ENCODE assay signal across 12 mouse cellular contexts in the genomic region with DNA sequence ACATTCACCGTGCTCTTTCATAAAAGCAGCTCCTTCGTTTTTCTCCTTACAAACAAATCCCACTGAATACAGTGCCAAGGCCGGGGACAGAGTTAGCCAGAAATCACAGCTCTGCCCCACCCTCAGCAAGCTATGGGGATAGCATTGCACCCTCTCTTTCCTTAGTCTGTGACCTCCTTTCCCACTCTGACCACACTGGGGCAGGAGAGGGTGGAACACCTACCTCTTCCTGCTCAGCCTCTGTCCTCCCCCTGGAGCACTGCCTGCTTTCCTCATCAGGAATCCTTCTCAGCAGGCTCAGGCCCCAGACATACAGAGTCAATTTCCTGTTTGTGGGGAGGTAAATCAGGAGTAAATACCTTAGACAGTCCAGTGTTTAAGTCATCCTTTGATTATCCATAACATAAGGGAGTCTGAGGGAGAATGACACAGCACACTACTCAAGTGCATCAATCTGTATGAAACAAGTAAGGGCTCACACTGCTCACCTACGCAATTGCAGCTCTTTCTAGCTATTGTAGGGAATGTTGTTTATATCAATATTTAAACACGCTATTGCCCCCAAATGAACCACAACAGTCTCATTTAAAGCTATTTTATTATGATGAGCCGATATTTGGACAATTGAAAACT. TPM values are rescaled to one million over a fixed set of nuclear protein-coding genes. Genes with fewer than 3 reads are reported as not detected.
DNase-seq lines count a peak whose midpoint lies in the region; ATAC-seq and TF ChIP-seq lines count a peak whose summit lies in the region.
"Had no signal": no experiment of that assay in that cellular context is flagged by ENCODE, and none has a peak within 500 bp of the region (broad histone marks: within the 10 kb centered on the region; RNA-seq: fewer than 3 reads in every experiment).

No protein-coding gene starts in this region.

- H3K27me3 ChIP-seq in midbrain, embryonic 16.5 days (ENCODE audit: control insufficient read depth, insufficient read depth, low read depth, low read length), result no peaks in the 10 kb centered on the region
- H3K27me3 ChIP-seq: CH12.LX; liver, embryonic 13.5 days had no signal

- H3K27ac ChIP-seq in layer of hippocampus, adult 2 months, result peak overlapping the region; percentile 69
- H3K27ac ChIP-seq in midbrain, embryonic 16.5 days (ENCODE audit: low read length), result no peak overlapping the region; the same call in 1 of the 2 replicates
- H3K27ac ChIP-seq: liver, embryonic 13.5 days; macrophage had no signal

- TF ChIP-seq CTCF in layer of hippocampus, adult 2 months (conservative IDR thresholded peaks at IDR 0.05), result peak; percentile 45

- ATAC-seq in midbrain, embryonic 16.5 days, result peak; percentile 60; the same call in 1 of the 2 replicates
- ATAC-seq in erythroblast, adult 5-6 weeks (replicated peaks; ENCODE audit: low FRiP score, poor library complexity, severe bottlenecking), result no peak

- no peaks in the 10 kb centered on the region for H3K9me3 ChIP-seq in midbrain, embryonic 16.5 days (replicated peaks; ENCODE audit: control insufficient read depth, low read length, poor library complexity, severe bottlenecking)
- H3K9me3 ChIP-seq: liver, embryonic 13.5 days had no signal

- H3K4me1 ChIP-seq in midbrain, embryonic 16.5 days (ENCODE audit: control insufficient read depth, insufficient read depth, low read length), result no peaks in the 10 kb centered on the region; the same call in 1 of the 2 replicates
- H3K4me1 ChIP-seq: liver, embryonic 13.5 days had no signal

- H3K9ac ChIP-seq in midbrain, embryonic 16.5 days (ENCODE audit: low read depth, low read length), result no peak overlapping the region
- H3K9ac ChIP-seq: liver, embryonic 13.5 days had no signal

- DNase-seq in gastrocnemius, postnatal 10 days, result peak; percentile 14
- DNase-seq in gastrocnemius, adult 8-10 months (ENCODE audit: low spot score in 2 of 2), result no peak
- DNase-seq in layer of hippocampus, adult 2 months (ENCODE audit: low spot score in 2 of 2), result no peak
- no peak for DNase-seq in layer of hippocampus, postnatal 10 days (ENCODE audit: low spot score in 2 of 2)
- peak; percentile 9 for DNase-seq in forelimb bud, embryonic 11.5 days (ENCODE audit: low read depth, low spot score)
- DNase-seq: kidney, adult 11 months; kidney, postnatal 4 days; liver, embryonic 13.5 days had no signal

- no peaks in the 10 kb centered on the region for H3K36me3 ChIP-seq in midbrain, embryonic 16.5 days (ENCODE audit: control insufficient read depth, insufficient read depth, low read length)
- H3K36me3 ChIP-seq: liver, embryonic 13.5 days had no signal

- H3K4me3 ChIP-seq in layer of hippocampus, adult 2 months, result no peak overlapping the region
- H3K4me3 ChIP-seq in midbrain, embryonic 16.5 days (ENCODE audit: low read depth, low read length), result no peak overlapping the region
- H3K4me3 ChIP-seq: liver, embryonic 13.5 days had no signal

- H3K4me2 ChIP-seq in midbrain, embryonic 16.5 days (ENCODE audit: low read length), result no peak overlapping the region
- H3K4me2 ChIP-seq: liver, embryonic 13.5 days had no signal

- WGBS in midbrain, embryonic 16.5 days, result 71% methylated on average over 6 of the region's 6 CpGs

RNA-seq across cellular contexts. Expression of gene Nfib, which starts 41.7 kb away (rescaled TPM):
- total RNA-seq in gastrocnemius, postnatal 10 days (2021), result 100 to 1,000 TPM; 145 to 150 TPM
- 10 to 100 TPM; 69.0 to 96.9 (median 80.8) TPM for total RNA-seq in gastrocnemius, adult 8-10 months (2022)
- total RNA-seq in layer of hippocampus, adult 2 months (2021), result 100 to 1,000 TPM; 174 to 186 TPM
- total RNA-seq in layer of hippocampus, postnatal 10 days (2021), result 100 to 1,000 TPM; 218 to 236 TPM
- polyA plus RNA-seq in midbrain, embryonic 16.5 days (2015; fragmentation: Nextera tagmentation; extraction: Ambion mirVana), result 47.2 and 51.4 TPM in 2 replicates
- total RNA-seq in erythroblast, adult 5-6 weeks (2015; ENCODE audit: low replicate concordance), result not detected in 2 replicates
- not detected in 2 replicates for total RNA-seq in erythroblast, adult 5-6 weeks (2017; ENCODE audit: low replicate concordance)
- polyA plus RNA-seq: macrophage had no signal

Comparison
In these comparisons a context has a peak if more than half of its experiments do, and no peak if none do; other contexts are left out.
1. DNase-seq: peak in gastrocnemius, postnatal 10 days (single experiment) and forelimb bud, embryonic 11.5 days (single experiment); none in gastrocnemius, adult 8-10 months (0 of 2), layer of hippocampus, adult 2 months (0 of 2) and layer of hippocampus, postnatal 10 days (0 of 2).
2. RNA of gene Nfib, which starts 41.7 kb away (total RNA-seq): 218 to 236 TPM in layer of hippocampus, postnatal 10 days, 174 to 186 TPM in layer of hippocampus, adult 2 months, 145 to 150 TPM in gastrocnemius, postnatal 10 days and 69.0 to 96.9 TPM in gastrocnemius, adult 8-10 months; not detected in erythroblast, adult 5-6 weeks; every median in the first group is over 10 times any median in the second.